Mouse (Mus musculus) neutrophil, adult 59 days (primary cell): Measurements from ENCODE around the gene Gm7534. TPM values are rescaled to one million over a fixed set of nuclear protein-coding genes. Genes with fewer than 3 reads are reported as not detected.

Experiments
- total RNA-seq, 2 experiments: library from RNA; stranded (reverse); gene quantifications; 1 replicate in 1 of 2; 2 replicates in 1 of 2; pipeline ENCODE4 v1.2.4; 2023

Gm7534 gene
- not detected for total RNA-seq

GRCm38 (mm10) chr4:134202904-134203303 is at the start of gene Gm7534:
Gene Gm7534, minus strand, starts transcription at chr4:134203004.

DNA sequence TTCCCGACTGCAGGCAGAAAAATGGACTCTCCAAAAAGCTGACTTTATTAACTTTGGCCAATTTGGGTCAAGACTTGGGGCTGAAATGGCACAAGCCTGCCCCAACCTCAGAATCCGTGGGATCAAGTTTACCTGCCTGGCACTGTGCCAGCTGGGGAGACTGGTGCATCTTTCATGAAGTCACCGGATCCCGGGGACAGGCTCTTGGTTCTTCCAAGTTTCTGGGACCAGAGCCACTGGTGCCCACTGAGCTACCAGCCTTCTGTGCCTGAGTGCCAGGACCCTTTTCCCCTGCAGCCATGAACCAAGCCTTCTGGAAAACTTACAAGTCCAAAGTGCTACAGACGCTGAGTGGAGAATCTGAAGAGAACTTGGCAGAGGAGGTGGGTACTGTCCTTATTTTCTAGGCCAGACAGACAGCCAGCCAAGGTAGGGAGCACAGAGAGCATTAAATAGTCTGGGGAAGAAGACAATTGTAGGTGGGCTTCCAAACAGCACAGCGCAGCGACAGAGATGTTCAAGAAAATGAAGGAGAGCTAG is 44.0 kb upstream of the Gm7534 start, which contains the start of gene Gm30191:
Gm30191 (plus strand) TSS at position 217 of the 540 bp plus-strand sequence.

DNA sequence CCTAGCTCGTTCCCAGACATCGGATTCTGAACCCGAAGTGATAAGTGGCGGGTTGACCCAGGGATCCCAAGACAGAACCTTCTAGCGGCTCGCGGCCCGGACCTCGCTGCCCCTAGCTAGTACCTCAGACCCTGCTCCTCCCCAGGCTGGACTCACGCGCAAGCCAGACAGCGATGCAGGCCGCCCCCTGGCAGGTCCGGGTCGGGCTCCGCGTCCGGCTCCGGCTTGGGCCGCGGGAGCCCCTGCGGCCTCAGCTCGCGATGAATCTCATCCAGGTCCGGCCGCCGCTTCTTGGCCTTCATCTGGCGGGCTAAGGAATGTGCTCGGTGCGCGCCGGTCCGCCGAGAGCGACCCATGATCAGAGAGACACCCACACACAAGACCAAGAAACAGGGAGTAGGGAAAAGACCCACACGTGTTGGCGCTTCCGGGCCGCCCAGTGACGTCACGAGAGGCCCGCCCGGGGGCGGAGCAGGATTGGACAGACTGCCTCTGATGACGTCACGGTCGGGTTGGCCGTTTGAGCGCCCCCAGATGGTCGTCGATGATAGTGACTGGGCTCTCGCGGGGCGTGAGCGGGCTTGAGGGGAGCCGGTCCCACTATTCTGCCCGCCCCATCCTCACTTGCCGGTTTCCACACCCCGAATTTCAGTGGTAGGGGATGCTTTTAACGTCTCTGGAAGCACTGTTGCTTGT is 42.5 kb upstream of the Gm7534 start, which contains the start of gene Zfp593:
Zfp593 (minus strand) TSS at position 445 of the 696 bp plus-strand sequence.

GRCm38 (mm10) chr4:134243516-134244250 is 40.9 kb upstream of the Gm7534 start, which contains the start of gene E130218I03Rik:
Gene E130218I03Rik, plus strand, starts transcription at chr4:134243662.

DNA sequence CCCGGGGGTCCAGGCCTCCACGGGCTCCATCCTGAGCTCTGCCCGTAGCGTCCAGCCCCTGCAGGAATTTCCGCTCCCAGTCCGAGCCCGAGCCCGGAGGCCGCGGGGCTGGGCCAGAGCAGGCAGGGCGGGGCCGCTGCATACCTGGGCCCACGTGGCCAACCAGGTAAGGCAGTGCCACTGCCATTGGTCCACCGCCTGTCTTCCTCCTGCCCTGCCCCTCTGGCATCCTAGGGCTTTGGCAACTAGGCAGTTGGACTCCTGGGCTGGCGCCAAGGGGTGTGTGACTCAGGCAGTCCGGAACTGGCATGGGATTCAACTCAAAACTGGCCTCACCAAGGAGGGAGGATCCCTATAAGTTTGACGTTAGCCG is 35.5 kb upstream of the Gm7534 start, which contains the start of gene Cnksr1:
Cnksr1 (minus strand) TSS at position 121 of the 373 bp plus-strand sequence.

GRCm38 (mm10) chr4:134227194-134227593 is 24.4 kb upstream of the Gm7534 start, which contains the start of gene Catsper4:
Gene Catsper4, minus strand, starts transcription at chr4:134227383.

Other genes with a start within 250 kb of the Gm7534 start
- gene Hmgn2, start 234.4 kb downstream of the Gm7534 start, total RNA-seq = 1,000 to 10,000 TPM; 1,129 to 1,279 TPM
- gene Dhdds, start 202.1 kb downstream of the Gm7534 start, total RNA-seq = 10 to 100 TPM; 64.0 to 71.1 TPM
- gene Lin28a, start 184.2 kb downstream of the Gm7534 start, total RNA-seq = 10 to 100 TPM; 43.4 to 50.8 TPM
- gene Zfp683, start 149.2 kb downstream of the Gm7534 start, total RNA-seq = under 1 TPM in 1 of 2 experiments, not detected in 1; 0.24 TPM
- gene Crybg2, start 142.2 kb downstream of the Gm7534 start, total RNA-seq = under 1 TPM; 0.42 to 0.44 TPM
- 1,000 to 10,000 TPM; 1,669 to 1,713 TPM for gene Cd52, start 107.9 kb downstream of the Gm7534 start, total RNA-seq
- 1 to 10 TPM; 6.1 to 8.0 TPM for gene Ubxn11, start 100.4 kb downstream of the Gm7534 start, total RNA-seq
- gene Sh3bgrl3, start 74.2 kb downstream of the Gm7534 start, total RNA-seq = 1,000 to 10,000 TPM; 1,034 to 1,041 TPM
- gene Cep85, start 15.9 kb downstream of the Gm7534 start, total RNA-seq = 10 to 100 TPM; 13.1 to 18.9 TPM
- gene Catsper4, start 24.4 kb upstream of the Gm7534 start, total RNA-seq = not detected
- not detected for gene Cnksr1, start 35.4 kb upstream of the Gm7534 start, total RNA-seq
- not detected for gene E130218I03Rik, start 40.7 kb upstream of the Gm7534 start, total RNA-seq
- gene Zfp593, start 42.6 kb upstream of the Gm7534 start, total RNA-seq = 1 to 10 TPM; 3.8 to 4.7 TPM
- gene Gm30191, start 43.9 kb upstream of the Gm7534 start, total RNA-seq = not detected
- gene Grrp1, start 51.1 kb upstream of the Gm7534 start, total RNA-seq = not detected
- 10 to 100 TPM; 12.1 to 15.9 TPM for gene Pdik1l, start 84.9 kb upstream of the Gm7534 start, total RNA-seq
- not detected for gene Trim63, start 112.1 kb upstream of the Gm7534 start, total RNA-seq
- gene Slc30a2, start 140.2 kb upstream of the Gm7534 start, total RNA-seq = under 1 TPM in 1 of 2 experiments, not detected in 1; 0.51 TPM
- gene Extl1, start 180.8 kb upstream of the Gm7534 start, total RNA-seq = not detected
- 10 to 100 TPM; 12.9 to 16.8 TPM for gene Pafah2, start 193.3 kb upstream of the Gm7534 start, total RNA-seq